Mouse (Mus musculus) forebrain, postnatal 0 days (tissue): ENCODE measurements at regions not wholly inside any gene's neighbourhood (a gene's known extent, or its start where the extent isn't known, plus 50 kb on each side); places are given as distances from the start of the nearest gene placed in this dataset.
A peak's percentile ranks its signal among the peaks of the same experiment; 100 is the strongest.

Experiments
- ATAC-seq: fragments of 200-750 bp; cut with Nextera tagmentation; 2 replicates; pipeline ENCODE4 v1.8.0; 2017; ENCODE audit warnings: mild to moderate bottlenecking, moderate library complexity
- DNase-seq: peaks from one replicate; pipeline ENCODE4 v3.0.0-alpha.2; 2015
- H3K27ac ChIP-seq: fragments of 300-500 bp; sonication (generic); 2 replicates; pipeline ENCODE4 v1.5.1; 2014; ENCODE audit warnings: low read depth, mild to moderate bottlenecking, antibody characterized with exemption, low read length, moderate library complexity, mixed read lengths
- H3K27me3 ChIP-seq: fragments of 300-500 bp; sonication (generic); 2 replicates; pipeline ENCODE4 v1.6.1; 2014; ENCODE audit warnings: mild to moderate bottlenecking, low read length, mixed read lengths; ENCODE audit not compliant: insufficient read depth
- H3K36me3 ChIP-seq: fragments of 300-500 bp; sonication (generic); 2 replicates; pipeline ENCODE4 v1.6.1; 2014; ENCODE audit warnings: mild to moderate bottlenecking, moderate library complexity; ENCODE audit not compliant: insufficient read depth
- H3K4me1 ChIP-seq: fragments of 300-500 bp; sonication (generic); 2 replicates; pipeline ENCODE4 v1.6.1; 2014; ENCODE audit warnings: antibody characterized with exemption; ENCODE audit not compliant: insufficient read depth
- H3K4me2 ChIP-seq: fragments of 300-500 bp; sonication (generic); 2 replicates; pipeline ENCODE4 v1.6.1; 2014; ENCODE audit warnings: low read depth, mild to moderate bottlenecking, moderate library complexity
- H3K4me3 ChIP-seq: fragments of 300-500 bp; sonication (generic); 2 replicates; pipeline ENCODE4 v1.5.1; 2014; ENCODE audit warnings: low read depth, low read length, mixed read lengths
- H3K9ac ChIP-seq: fragments of 300-500 bp; sonication (generic); 2 replicates; pipeline ENCODE4 v1.6.1; 2014; ENCODE audit warnings: mild to moderate bottlenecking
- H3K9me3 ChIP-seq: fragments of 300-500 bp; sonication (generic); 2 replicates; pipeline ENCODE4 v1.6.1; 2016; ENCODE audit warnings: low read length
- CTCF ChIP-seq: sonication (generic); IDR thresholded peaks from 2 replicates; pipeline ENCODE4 v1.5.1; 2016; ENCODE audit warnings: antibody characterized with exemption, control low read depth, low read depth
- WGBS: fragments of 180-500 bp; shearing (Covaris S2); extraction: QIAGEN DNeasy Blood & Tissue Kit; methylation state at CpG from one replicate; pipeline ENCODE4 v1.1.7; 2014; 5-methylcytosine and 5-hydroxymethylcytosine counted together

GRCm38 (mm10) chr12:50980800-50981199 lies 331.9 kb upstream of the Prkd1 start:
- H3K36me3 ChIP-seq, result no peaks in the 10 kb centered on the region
- DNase-seq, result no peak
- H3K27ac ChIP-seq, result no peak overlapping the region
- H3K4me1 ChIP-seq, result no peaks in the 10 kb centered on the region
- TF ChIP-seq CTCF, result no peak
- H3K4me2 ChIP-seq, result no peak overlapping the region
- H3K4me3 ChIP-seq, result no peak overlapping the region
- H3K27me3 ChIP-seq, result no peaks in the 10 kb centered on the region
- ATAC-seq, result no peak
- 63% methylated on average over 4 of the region's 4 CpGs for WGBS
- no peak overlapping the region for H3K9ac ChIP-seq
- H3K9me3 ChIP-seq, result no peaks in the 10 kb centered on the region

DNA sequence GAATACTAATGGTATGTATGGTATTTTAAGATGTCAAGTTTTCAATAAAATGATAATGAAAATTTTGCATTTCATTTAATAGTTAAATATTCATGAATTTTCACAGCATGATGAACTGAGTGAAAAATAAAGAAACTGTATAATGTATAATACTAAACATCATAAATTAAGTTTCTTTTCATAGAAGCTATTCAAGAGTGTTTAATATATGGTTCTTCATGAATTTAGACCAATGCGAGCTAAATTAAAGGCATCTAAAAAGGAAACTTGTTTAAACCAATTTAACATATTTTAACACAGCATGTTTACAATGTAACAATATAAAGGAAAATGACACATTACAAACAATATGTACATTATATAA lies 321.8 kb upstream of the Prkd1 start:
- H3K4me1 ChIP-seq, result 0 out of 2 replicates have a peak, but pooled peaks cover 8% of the 10 kb centered on the region
- no peaks in the 10 kb centered on the region for H3K27me3 ChIP-seq
- no peak for TF ChIP-seq CTCF
- no peak overlapping the region for H3K9ac ChIP-seq
- H3K36me3 ChIP-seq, result no peaks in the 10 kb centered on the region
- no peak overlapping the region for H3K4me2 ChIP-seq
- H3K9me3 ChIP-seq, result no peaks in the 10 kb centered on the region
- H3K27ac ChIP-seq, result 0 out of 2 replicates have a peak overlapping the region, but pooled peaks have one; percentile 10
- DNase-seq (no peak), ATAC-seq (no peak)
- H3K4me3 ChIP-seq, result no peak overlapping the region
- 55% methylated on average over 1 of the region's 1 CpGs for WGBS

GRCm38 (mm10) chr12:50969887-50970758 lies 321.2 kb upstream of the Prkd1 start:
- Histone ChIP-seq H3K9me3 (no peaks in the 10 kb centered on the region), H3K4me1 (0 out of 2 replicates have a peak, but pooled peaks cover 8% of the 10 kb centered on the region), H3K27ac (peak overlapping the region; percentile 69; the same call in 1 of the 2 replicates), H3K4me3 (no peak overlapping the region), H3K27me3 (no peaks in the 10 kb centered on the region), H3K9ac (no peak overlapping the region), H3K4me2 (no peak overlapping the region), H3K36me3 (no peaks in the 10 kb centered on the region)
- TF ChIP-seq CTCF, result no peak
- DNase-seq (peak; percentile 60), ATAC-seq (peak; percentile 75; the same call in 1 of the 2 replicates)
- WGBS, result 28% methylated on average over 4 of the region's 4 CpGs

- H3K9me3 ChIP-seq, result no peaks in the 10 kb centered on the region
- H3K9ac ChIP-seq, result no peak overlapping the region
- peak overlapping the region; percentile 69; the same call in 1 of the 2 replicates for H3K27ac ChIP-seq
- 26% methylated on average over 3 of the region's 3 CpGs for WGBS
- H3K27me3 ChIP-seq, result no peaks in the 10 kb centered on the region
- no peaks in the 10 kb centered on the region for H3K36me3 ChIP-seq
- DNase-seq (no peak), ATAC-seq (no peak)
- no peak overlapping the region for H3K4me3 ChIP-seq
- 0 out of 2 replicates have a peak, but pooled peaks cover 8% of the 10 kb centered on the region for H3K4me1 ChIP-seq
- TF ChIP-seq CTCF, result no peak
- H3K4me2 ChIP-seq, result no peak overlapping the region
Measured at GRCm38 (mm10) chr12:50969402-50969801, 320.5 kb upstream of the Prkd1 start.

GRCm38 (mm10) chr12:50967168-50967810 lies 318.4 kb upstream of the Prkd1 start:
- no peak overlapping the region for H3K9ac ChIP-seq
- no peak overlapping the region for H3K27ac ChIP-seq
- H3K4me2 ChIP-seq, result no peak overlapping the region
- TF ChIP-seq CTCF, result no peak
- H3K9me3 ChIP-seq, result no peaks in the 10 kb centered on the region
- H3K4me1 ChIP-seq, result 0 out of 2 replicates have a peak, but pooled peaks cover 8% of the 10 kb centered on the region
- no peak overlapping the region for H3K4me3 ChIP-seq
- H3K27me3 ChIP-seq, result no peaks in the 10 kb centered on the region
- no peaks in the 10 kb centered on the region for H3K36me3 ChIP-seq
- DNase-seq, result no peak
- no peak for ATAC-seq
- WGBS, result 59% methylated on average over 5 of the region's 5 CpGs

DNA sequence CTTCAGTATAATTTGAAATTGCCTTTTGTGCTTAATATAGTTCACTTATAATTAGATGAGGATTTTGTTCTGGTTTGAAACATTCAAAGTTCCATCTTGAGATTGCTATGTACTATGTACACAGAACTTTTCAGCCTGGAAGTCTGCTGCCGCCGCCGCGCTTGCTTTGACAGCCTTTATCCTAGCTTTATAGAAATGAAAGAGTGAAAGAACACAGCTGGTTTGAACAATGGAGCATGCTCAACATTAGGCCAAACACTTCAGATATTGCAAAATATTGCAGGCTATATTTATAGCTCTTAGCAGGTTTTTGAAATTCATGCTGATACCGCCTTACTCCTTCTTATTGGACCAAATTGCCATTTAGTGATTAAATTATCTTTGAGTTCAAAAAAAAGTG lies 305.1 kb upstream of the Prkd1 start:
- Histone ChIP-seq H3K36me3 (no peaks in the 10 kb centered on the region), H3K4me2 (no peak overlapping the region), H3K9ac (no peak overlapping the region), H3K4me1 (no peaks in the 10 kb centered on the region), H3K27ac (no peak overlapping the region), H3K27me3 (no peaks in the 10 kb centered on the region), H3K4me3 (no peak overlapping the region), H3K9me3 (no peaks in the 10 kb centered on the region)
- 77% methylated on average over 5 of the region's 5 CpGs for WGBS
- no peak for TF ChIP-seq CTCF
- DNase-seq (no peak), ATAC-seq (peak; percentile 23; the same call in 1 of the 2 replicates)

DNA sequence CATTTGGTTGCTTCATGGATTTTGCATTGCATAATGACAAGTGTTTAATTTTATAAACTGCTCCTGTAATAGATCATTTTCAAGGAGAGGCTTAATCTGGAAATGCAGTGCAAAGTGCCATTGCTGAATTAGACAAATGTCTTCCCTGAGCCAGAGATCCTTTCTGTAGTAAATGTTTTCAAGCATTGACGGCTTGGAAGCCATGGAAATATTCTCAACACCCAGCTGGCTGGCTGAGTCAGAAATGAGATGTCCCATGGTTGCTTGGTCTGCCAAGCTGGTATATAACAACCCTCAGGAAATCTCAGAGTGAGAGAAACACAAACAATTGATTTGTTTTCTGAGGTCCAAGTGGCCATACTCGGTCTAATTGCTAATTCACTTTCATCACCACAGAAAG lies 298.1 kb upstream of the Prkd1 start:
- peaks cover 7% of the 10 kb centered on the region; the same call in 1 of the 2 replicates for H3K4me1 ChIP-seq
- no peaks in the 10 kb centered on the region for H3K36me3 ChIP-seq
- no peak overlapping the region for H3K4me2 ChIP-seq
- H3K27ac ChIP-seq, result peak overlapping the region; percentile 15; the same call in 1 of the 2 replicates
- no peak overlapping the region for H3K4me3 ChIP-seq
- no peaks in the 10 kb centered on the region for H3K9me3 ChIP-seq
- ATAC-seq (peak; percentile 30; the same call in 1 of the 2 replicates), DNase-seq (peak; percentile 61)
- 38% methylated on average over 2 of the region's 2 CpGs for WGBS
- TF ChIP-seq CTCF, result no peak
- no peaks in the 10 kb centered on the region for H3K27me3 ChIP-seq
- H3K9ac ChIP-seq, result no peak overlapping the region
